Mouse (Mus musculus) retina, embryonic 14.5 days (tissue): ENCODE measurements around the gene Alkbh3.

Experiments
- DNase-seq: peaks from one replicate; pipeline ENCODE4 v3.0.0-alpha.2; 2015; ENCODE audit warnings: low spot score

Gene Alkbh3

GRCm38 (mm10) chr2:93992810-93993209 is 17.8 kb downstream of the Alkbh3 start:
- DNase-seq = no peak

GRCm38 (mm10) chr2:93992259-93992658 is 18.3 kb downstream of the Alkbh3 start:
- no peak for DNase-seq

- no peak for DNase-seq
Observed at GRCm38 (mm10) chr2:93991336-93991735, 19.3 kb downstream of the Alkbh3 start.

- no peak for DNase-seq
Observed at GRCm38 (mm10) chr2:93988440-93988839, 22.2 kb downstream of the Alkbh3 start.

- no peak for DNase-seq
Observed at GRCm38 (mm10) chr2:93982457-93983235, 28.0 kb downstream of the Alkbh3 start.

- DNase-seq = no peak
Observed at GRCm38 (mm10) chr2:93979249-93980120, 31.1 kb downstream of the Alkbh3 start.

- DNase-seq = peak; percentile 71
Observed at GRCm38 (mm10) chr2:93976436-93977252, 34.0 kb downstream of the Alkbh3 start.

- DNase-seq = peak; percentile 31
Observed at GRCm38 (mm10) chr2:93975526-93976435, 34.8 kb downstream of the Alkbh3 start.

GRCm38 (mm10) chr2:93975041-93975440 is 35.6 kb downstream of the Alkbh3 start:
- peak; percentile 37 for DNase-seq

- no peak for DNase-seq
Observed at GRCm38 (mm10) chr2:93971647-93972046, 39.0 kb downstream of the Alkbh3 start.

- DNase-seq = no peak
Observed at GRCm38 (mm10) chr2:93964494-93965160, 46.0 kb downstream of the Alkbh3 start.

GRCm38 (mm10) chr2:93963802-93964201 is 46.8 kb downstream of the Alkbh3 start:
- no peak for DNase-seq

- DNase-seq = no peak
Observed at GRCm38 (mm10) chr2:93961716-93962115, 48.9 kb downstream of the Alkbh3 start.

GRCm38 (mm10) chr2:93959346-93959745 is 51.3 kb downstream of the Alkbh3 start:
- no peak for DNase-seq

- no peak for DNase-seq
Observed at GRCm38 (mm10) chr2:93958216-93958615, 52.4 kb downstream of the Alkbh3 start.

- DNase-seq = peak; percentile 14
Observed at GRCm38 (mm10) chr2:93957785-93958175, 52.8 kb downstream of the Alkbh3 start.

- peak; percentile 73 for DNase-seq
Observed at GRCm38 (mm10) chr2:93956908-93957784, 53.5 kb downstream of the Alkbh3 start, which contains the start of gene Gm13889. Gene Gm13889, minus strand, starts transcription at chr2:93957201.

- peak; percentile 69 for DNase-seq
Observed at GRCm38 (mm10) chr2:93956331-93956801, 54.2 kb downstream of the Alkbh3 start.

- no peak for DNase-seq
Observed at GRCm38 (mm10) chr2:93955886-93956285, 54.7 kb downstream of the Alkbh3 start.
